Mouse (Mus musculus) midbrain, embryonic 10.5 days (tissue): Measurements from ENCODE around the gene Phf1. TPM values are rescaled to one million over a fixed set of nuclear protein-coding genes. Genes with fewer than 3 reads are reported as not detected.

Experiments
- DNase-seq: peaks from one replicate; pipeline ENCODE4 v3.0.0-alpha.2; 2017; ENCODE audit warnings: low spot score
- H3K27ac ChIP-seq: fragments of 300-500 bp; sonication (generic); replicated peaks from 2 replicates; pipeline ENCODE4 v1.5.1; 2016; ENCODE audit warnings: mild to moderate bottlenecking
- H3K27me3 ChIP-seq: fragments of 300-500 bp; sonication (generic); 2 replicates; pipeline ENCODE4 v1.6.1; 2016; ENCODE audit warnings: low read depth, mild to moderate bottlenecking; ENCODE audit not compliant: poor library complexity, severe bottlenecking
- H3K36me3 ChIP-seq: fragments of 300-500 bp; sonication (generic); 2 replicates; pipeline ENCODE4 v1.6.1; 2016; ENCODE audit warnings: mild to moderate bottlenecking, moderate library complexity
- H3K4me1 ChIP-seq: fragments of 300-500 bp; sonication (generic); 2 replicates; pipeline ENCODE4 v1.6.1; 2016
- H3K4me3 ChIP-seq: fragments of 300-500 bp; sonication (generic); 2 replicates; pipeline ENCODE4 v1.5.1; 2016; ENCODE audit warnings: mild to moderate bottlenecking, moderate library complexity
- H3K9me3 ChIP-seq: fragments of 300-500 bp; sonication (generic); replicated peaks from 2 replicates; pipeline ENCODE4 v1.6.1; 2016; ENCODE audit warnings: mild to moderate bottlenecking
- WGBS: fragments of 180-500 bp; shearing (Covaris S2); methylation state at CpG from one replicate; pipeline ENCODE4 v1.1.7; 2016; 5-methylcytosine and 5-hydroxymethylcytosine counted together
- polyA plus RNA-seq: library from polyadenylated mRNA; unstranded; fragments of >200 nt; fragmentation: Nextera tagmentation; extraction: Ambion mirVana; gene quantifications from 2 replicates; pipeline ENCODE4 v1.2.1, GENCODE M21; 2016

Gene Phf1
- polyA plus RNA-seq, 1 experiment from 2014 or later = 3.1 TPM

DNA sequence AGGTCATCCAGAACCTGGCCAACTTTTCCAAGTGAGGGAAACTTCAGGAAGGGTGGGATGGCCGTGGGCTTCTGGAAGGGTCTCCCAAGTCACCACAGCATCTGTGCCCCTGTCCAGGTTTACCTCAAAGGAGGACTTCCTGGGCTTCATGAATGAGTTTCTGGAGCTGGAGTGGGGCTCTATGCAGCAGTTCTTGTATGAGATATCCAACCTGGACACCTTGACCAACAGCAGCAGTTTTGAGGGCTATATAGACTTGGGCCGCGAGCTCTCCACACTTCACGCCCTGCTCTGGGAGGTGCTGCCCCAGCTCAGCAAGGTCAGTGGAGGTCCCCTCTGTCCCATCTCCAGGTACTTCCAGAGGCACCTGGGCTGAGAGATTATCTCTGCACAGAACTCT, 27.0 kb downstream of the Phf1 start:
- no peak for DNase-seq
- no peaks in the 10 kb centered on the region for H3K9me3 ChIP-seq
- peaks cover 99% of the 10 kb centered on the region for H3K36me3 ChIP-seq
- H3K4me3 ChIP-seq = no peak overlapping the region
- H3K27ac ChIP-seq = no peak overlapping the region
- 97% methylated on average over 4 of the region's 4 CpGs for WGBS
- peaks cover 3% of the 10 kb centered on the region; the same call in 1 of the 2 replicates for H3K4me1 ChIP-seq
- H3K27me3 ChIP-seq = no peaks in the 10 kb centered on the region

DNA sequence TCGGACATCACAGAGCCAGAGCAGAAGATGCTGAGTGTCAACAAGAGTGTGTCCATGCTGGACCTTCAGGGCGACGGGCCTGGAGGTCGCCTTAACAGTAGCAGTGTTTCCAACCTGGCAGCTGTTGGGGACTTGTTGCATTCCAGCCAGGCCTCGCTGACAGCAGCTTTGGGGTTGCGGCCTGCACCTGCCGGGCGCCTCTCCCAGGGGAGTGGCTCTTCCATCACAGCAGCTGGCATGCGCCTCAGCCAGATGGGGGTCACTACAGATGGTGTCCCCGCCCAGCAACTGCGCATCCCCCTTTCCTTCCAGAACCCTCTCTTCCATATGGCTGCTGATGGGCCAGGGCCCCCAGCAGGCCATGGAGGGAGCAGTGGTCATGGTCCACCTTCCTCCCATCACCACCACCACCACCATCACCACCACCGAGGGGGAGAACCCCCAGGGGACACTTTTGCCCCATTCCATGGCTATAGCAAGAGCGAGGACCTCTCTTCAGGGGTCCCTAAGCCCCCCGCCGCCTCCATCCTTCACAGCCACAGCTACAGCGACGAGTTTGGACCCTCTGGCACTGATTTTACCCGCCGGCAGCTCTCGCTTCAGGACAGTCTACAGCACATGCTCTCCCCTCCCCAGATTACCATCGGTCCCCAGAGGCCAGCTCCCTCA, 28.9 kb downstream of the Phf1 start:
- H3K27ac ChIP-seq = no peak overlapping the region
- no peaks in the 10 kb centered on the region for H3K4me1 ChIP-seq
- H3K9me3 ChIP-seq = no peaks in the 10 kb centered on the region
- H3K4me3 ChIP-seq = no peak overlapping the region
- no peak for DNase-seq
- WGBS = 94% methylated on average over 21 of the region's 21 CpGs
- peaks cover 99% of the 10 kb centered on the region for H3K36me3 ChIP-seq
- H3K27me3 ChIP-seq = no peaks in the 10 kb centered on the region

DNA sequence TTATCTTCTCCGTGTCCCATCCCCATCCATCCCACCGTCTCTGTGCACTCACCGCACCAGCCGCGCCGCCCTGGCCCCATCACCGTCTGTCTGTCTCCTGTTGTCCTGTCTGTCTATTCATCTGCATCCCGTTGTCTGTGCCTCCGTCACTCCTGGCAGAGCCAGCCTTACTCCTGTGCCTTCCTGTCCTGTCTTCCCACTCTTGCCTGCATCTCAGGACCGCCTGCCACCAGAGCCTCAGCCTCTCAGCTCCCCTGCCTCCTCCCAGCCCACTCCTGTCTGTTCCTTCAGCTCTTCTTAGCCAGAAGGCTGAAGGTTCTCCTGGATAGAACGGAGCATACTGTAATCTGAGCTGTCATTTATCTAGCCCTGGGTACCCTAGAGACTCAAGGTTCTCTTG, 34.1 kb downstream of the Phf1 start:
- no peak for DNase-seq
- H3K36me3 ChIP-seq = peaks cover 91% of the 10 kb centered on the region
- H3K4me3 ChIP-seq = no peak overlapping the region
- WGBS = 89% methylated on average over 11 of the region's 11 CpGs
- no peaks in the 10 kb centered on the region for H3K9me3 ChIP-seq
- H3K27me3 ChIP-seq = no peaks in the 10 kb centered on the region
- H3K27ac ChIP-seq = no peak overlapping the region
- peaks cover 15% of the 10 kb centered on the region for H3K4me1 ChIP-seq

DNA sequence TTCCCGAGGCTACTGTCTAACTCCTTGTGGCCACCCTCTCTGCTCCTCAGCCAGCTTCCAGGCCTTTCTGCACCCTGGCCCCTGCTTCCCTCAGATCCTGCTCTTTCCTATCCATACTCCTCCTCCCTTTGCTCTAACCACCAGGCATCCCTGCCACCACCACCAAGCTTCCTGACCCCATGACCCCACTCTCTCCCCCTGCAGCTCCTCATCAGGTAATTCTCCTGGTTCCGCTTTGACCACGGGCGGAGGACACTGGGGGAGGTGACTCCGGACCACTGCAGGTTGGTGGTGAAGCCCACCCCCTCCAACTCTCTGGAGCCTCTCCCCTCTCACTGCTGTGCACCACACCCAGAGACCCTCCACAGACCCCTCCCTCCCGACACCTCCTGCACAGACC, 34.6 kb downstream of the Phf1 start:
- no peaks in the 10 kb centered on the region for H3K9me3 ChIP-seq
- H3K4me3 ChIP-seq = no peak overlapping the region
- no peak overlapping the region for H3K27ac ChIP-seq
- no peak for DNase-seq
- H3K4me1 ChIP-seq = peaks cover 20% of the 10 kb centered on the region
- no peaks in the 10 kb centered on the region for H3K27me3 ChIP-seq
- 92% methylated on average over 6 of the region's 6 CpGs for WGBS
- peaks cover 86% of the 10 kb centered on the region for H3K36me3 ChIP-seq

DNA sequence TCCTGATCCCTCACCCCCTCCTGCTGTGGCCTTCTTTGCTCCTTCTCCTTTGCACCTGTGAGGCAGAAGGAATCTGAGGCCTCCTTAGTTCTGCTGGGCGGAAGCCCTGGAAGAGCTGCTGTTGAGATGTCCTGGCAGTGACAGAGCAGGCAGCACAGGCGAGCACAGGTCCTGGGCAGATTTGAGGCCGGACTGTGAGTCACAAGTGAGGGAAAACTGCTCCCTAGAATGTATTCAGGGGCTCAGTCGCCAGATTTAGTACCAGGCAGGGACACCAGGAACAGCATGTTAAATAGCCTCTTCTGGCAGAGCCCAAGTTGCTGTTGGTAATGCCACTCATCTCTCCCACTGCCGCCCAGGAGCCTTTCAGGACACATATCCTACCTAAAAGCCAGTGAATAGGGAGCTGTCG, 35.4 kb downstream of the Phf1 start:
- peaks cover 20% of the 10 kb centered on the region for H3K4me1 ChIP-seq
- no peaks in the 10 kb centered on the region for H3K9me3 ChIP-seq
- H3K27me3 ChIP-seq = no peaks in the 10 kb centered on the region
- no peak for DNase-seq
- peaks cover 79% of the 10 kb centered on the region for H3K36me3 ChIP-seq
- H3K27ac ChIP-seq = no peak overlapping the region
- 89% methylated on average over 6 of the region's 6 CpGs for WGBS
- H3K4me3 ChIP-seq = no peak overlapping the region

DNA sequence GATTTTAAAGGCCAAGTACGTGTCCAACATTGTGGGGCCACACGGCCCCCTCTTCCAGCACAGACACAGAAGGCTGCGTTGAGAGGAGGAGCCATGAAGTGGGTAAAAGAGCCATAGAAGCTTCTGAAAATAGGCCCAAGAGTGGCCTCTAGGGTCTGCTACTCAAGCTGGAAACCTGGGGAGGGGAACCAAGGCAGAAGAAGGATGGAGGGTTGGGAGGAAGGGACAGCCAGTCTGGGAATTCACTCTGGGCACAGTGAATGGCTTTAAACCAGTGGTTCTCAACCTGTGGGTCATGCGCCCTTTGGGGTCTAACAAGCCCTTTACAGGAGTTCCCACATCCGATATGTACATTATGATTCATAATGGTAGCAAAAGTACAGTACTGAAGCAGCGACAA, 36.4 kb downstream of the Phf1 start:
- Histone ChIP-seq H3K36me3 (peaks cover 71% of the 10 kb centered on the region), H3K4me1 (peaks cover 30% of the 10 kb centered on the region), H3K9me3 (no peaks in the 10 kb centered on the region), H3K27me3 (no peaks in the 10 kb centered on the region), H3K4me3 (no peak overlapping the region), H3K27ac (no peak overlapping the region)
- 92% methylated on average over 6 of the region's 6 CpGs for WGBS
- no peak for DNase-seq

DNA sequence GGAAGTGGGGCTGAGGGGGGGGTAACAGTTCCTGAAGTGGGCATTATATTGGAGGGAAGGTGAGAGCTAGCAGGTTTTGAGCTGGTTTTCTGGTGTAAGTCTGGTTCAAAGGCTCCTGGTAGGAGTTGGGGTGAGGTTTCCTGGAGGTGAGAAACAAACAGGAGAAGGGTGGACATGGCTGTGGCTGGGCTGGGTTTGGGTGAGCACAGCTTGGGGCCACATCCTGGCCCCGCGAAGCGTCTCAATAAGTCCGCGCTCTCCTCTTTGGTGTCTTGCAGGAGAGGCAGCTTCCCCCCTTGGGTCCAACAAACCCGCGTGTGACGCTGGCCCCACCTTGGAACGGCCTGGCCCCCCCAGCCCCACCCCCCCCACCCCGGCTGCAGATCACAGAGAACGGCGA, 37.4 kb downstream of the Phf1 start:
- H3K4me3 ChIP-seq = no peak overlapping the region
- 75% methylated on average over 12 of the region's 12 CpGs for WGBS
- H3K4me1 ChIP-seq = peaks cover 40% of the 10 kb centered on the region

DNA sequence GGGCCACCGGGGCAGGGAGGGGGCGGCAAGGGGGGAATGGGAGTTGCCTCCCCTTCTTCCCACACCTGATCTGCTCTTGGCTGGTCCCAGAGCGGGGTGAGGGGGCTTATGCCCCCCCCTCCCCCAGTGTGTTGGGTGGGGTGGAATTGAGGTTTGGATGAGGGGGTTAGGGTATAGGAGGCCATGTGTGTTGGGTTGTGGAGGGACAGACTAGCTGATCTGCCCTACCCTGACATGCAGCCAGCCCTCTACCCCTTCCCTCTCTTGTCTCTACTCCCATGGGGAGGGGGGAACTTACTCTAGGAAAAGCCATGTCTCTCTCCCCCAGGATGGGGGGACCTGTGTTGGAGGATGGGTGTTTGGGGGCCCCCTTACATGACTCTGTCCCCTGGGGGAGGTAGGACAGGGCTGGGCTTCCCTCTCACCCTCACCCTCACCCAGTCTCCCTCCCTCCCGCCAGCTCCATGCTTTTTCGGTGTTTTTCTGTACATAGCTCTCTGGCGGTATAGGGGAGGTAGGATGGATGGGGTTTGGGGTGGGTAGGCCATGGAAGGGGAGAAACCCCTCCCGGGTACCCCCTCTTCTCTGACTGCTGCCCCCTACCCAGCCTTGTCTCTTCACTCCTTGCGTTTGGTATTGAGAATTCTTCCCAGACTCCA, 38.5 kb downstream of the Phf1 start:
- H3K4me3 ChIP-seq = peak overlapping the region; percentile 89
- peaks cover 71% of the 10 kb centered on the region for H3K36me3 ChIP-seq
- no peak for DNase-seq
- H3K4me1 ChIP-seq = peaks cover 50% of the 10 kb centered on the region
- no peaks in the 10 kb centered on the region for H3K9me3 ChIP-seq
- 71% methylated on average over 8 of the region's 8 CpGs for WGBS
- 0 out of 2 replicates have a peak overlapping the region, but pooled peaks have one; percentile 3 for H3K27ac ChIP-seq
- no peaks in the 10 kb centered on the region for H3K27me3 ChIP-seq

More for the DNA sequence above, 37.4 kb downstream of the Phf1 start:
- no peaks in the 10 kb centered on the region for H3K9me3 ChIP-seq
- H3K36me3 ChIP-seq = peaks cover 71% of the 10 kb centered on the region
- H3K27ac ChIP-seq = no peak overlapping the region
- no peaks in the 10 kb centered on the region for H3K27me3 ChIP-seq
- DNase-seq = no peak

DNA sequence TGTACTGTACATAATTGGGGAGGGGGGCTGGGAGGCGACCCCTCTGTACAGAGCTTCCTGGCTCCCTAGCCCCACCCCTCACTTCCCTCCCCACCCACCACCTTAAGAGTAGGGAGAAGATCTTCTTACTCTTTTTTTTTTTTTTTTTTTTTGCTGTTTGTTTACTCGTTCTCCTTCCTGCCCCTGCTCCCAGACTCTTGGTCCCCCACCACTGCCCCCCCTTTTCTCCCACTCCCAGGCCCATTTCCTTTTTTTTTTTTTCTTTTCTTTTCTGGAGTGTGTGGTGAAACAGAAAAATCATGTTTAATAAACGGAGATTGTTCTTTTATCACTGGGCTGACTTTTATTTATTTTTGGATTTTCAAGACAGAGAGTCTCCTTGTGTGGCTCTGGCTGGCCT, 39.3 kb downstream of the Phf1 start:
- Histone ChIP-seq H3K27me3 (no peaks in the 10 kb centered on the region), H3K36me3 (peaks cover 71% of the 10 kb centered on the region), H3K9me3 (no peaks in the 10 kb centered on the region), H3K4me3 (peak overlapping the region; percentile 89), H3K27ac (peak overlapping the region; percentile 88), H3K4me1 (peaks cover 50% of the 10 kb centered on the region)
- DNase-seq = no peak
- 1% methylated on average over 3 of the region's 3 CpGs for WGBS

DNA sequence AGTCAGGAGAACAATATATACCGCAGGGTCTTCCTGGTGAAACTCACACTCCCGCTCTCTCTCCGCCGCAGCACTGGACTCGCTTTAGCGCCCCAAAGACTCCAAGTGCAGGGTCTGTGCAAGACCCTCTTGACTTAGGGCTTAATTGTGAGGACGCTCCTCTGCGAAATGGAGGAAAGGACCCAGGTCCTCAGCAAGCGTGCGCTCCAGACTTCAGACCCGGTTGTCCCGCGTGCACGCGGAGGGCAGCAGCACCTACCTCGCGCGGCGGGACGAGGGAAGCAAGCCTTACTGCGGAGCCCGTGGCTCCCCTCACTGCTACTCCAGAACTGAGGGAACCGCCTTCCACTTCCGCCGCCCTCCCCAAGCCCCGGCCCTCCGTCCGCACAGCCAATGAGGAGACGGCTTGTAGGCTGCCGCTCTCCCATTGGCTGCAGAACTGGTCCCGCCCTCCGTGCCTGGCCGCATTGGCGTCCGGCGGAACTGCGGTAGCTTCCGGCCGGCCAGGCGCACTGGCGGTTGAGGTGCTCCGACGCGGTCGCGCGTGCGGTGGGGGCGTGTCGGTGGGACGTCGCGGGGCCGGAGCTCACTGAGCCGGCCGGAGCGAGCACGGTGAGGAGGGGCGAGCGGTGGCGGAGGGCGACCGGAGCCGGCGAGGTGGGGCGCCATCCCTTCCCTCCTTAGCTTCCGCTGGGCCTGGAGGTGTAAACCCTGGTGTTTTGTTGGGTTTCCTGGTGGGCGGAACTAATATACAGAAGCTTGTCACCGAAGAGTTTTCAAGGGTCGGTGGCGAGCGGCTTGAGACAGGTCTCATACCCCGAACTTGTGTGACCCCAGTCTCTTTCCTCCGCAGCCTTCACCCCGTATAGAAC, 40.1 kb downstream of the Phf1 start, which contains the start of gene Zbtb9:
Zbtb9 (plus strand) TSS at position 465 of the 872 bp plus-strand sequence.
- H3K27ac ChIP-seq = peak within 1 kb of the TSS; percentile 88
- H3K36me3 ChIP-seq = peaks cover 71% of the 10 kb centered on the region
- no peaks in the 10 kb centered on the region for H3K27me3 ChIP-seq
- WGBS = under 1% methylated on average over 75 of the region's 75 CpGs
- peak within 1 kb of the TSS; percentile 89 for H3K4me3 ChIP-seq
- peaks cover 50% of the 10 kb centered on the region for H3K4me1 ChIP-seq
- H3K9me3 ChIP-seq = no peaks in the 10 kb centered on the region
- peak; percentile 96 for DNase-seq

DNA sequence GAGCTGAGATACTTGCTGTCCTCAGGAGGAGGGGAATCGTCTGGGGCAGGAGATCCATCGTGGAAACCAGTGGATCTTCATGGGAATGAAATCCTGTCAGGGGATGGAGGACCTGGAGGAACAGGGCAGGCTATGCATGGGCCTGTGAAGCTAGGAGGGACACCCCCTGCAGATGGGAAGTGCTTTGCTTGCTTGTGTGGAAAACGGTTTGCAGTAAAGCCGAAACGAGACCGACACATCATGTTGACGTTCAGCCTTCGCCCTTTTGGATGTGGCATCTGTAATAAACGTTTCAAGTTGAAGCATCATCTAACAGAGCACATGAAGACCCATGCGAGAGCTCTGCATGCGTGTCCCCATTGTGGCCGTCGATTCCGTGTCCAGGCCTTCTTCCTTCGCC, 41.7 kb downstream of the Phf1 start:
- WGBS = 93% methylated on average over 15 of the region's 15 CpGs
- no peak overlapping the region for H3K27ac ChIP-seq
- peaks cover 50% of the 10 kb centered on the region for H3K4me1 ChIP-seq
- no peaks in the 10 kb centered on the region for H3K9me3 ChIP-seq
- H3K4me3 ChIP-seq = peak overlapping the region; percentile 89
- no peak for DNase-seq
- H3K36me3 ChIP-seq = peaks cover 73% of the 10 kb centered on the region
- no peaks in the 10 kb centered on the region for H3K27me3 ChIP-seq

DNA sequence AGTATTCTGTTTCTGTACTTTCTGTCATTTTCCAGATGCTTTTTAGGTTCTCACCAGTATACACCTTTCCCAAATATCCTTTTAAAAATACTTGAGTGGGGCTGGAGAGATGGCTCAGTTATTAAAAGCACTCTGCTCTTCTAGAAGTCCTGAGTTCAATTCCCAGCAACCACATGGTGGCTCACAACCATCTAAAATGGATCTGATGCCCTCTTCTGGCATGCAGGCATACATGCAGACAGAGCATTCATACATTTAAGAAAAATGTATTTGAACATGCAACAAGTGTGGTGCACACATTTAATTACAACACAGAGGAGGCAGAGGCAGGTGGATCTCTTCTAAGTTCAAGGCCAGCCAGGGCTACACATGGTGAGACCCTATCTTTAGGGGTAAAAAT, 42.6 kb downstream of the Phf1 start:
- H3K4me1 ChIP-seq = peaks cover 50% of the 10 kb centered on the region
- no peaks in the 10 kb centered on the region for H3K27me3 ChIP-seq
- no peak for DNase-seq
- peaks cover 74% of the 10 kb centered on the region for H3K36me3 ChIP-seq
- no peak overlapping the region for H3K27ac ChIP-seq
- no peak overlapping the region for H3K4me3 ChIP-seq
- no peaks in the 10 kb centered on the region for H3K9me3 ChIP-seq
